ENCODE assay signal across 12 mouse cellular contexts in genomic region chr14:36957719-36958118, GRCm38 (mm10).
"Had no signal": no experiment of that assay in that cellular context is flagged by ENCODE, and none has a peak within 500 bp of the region (broad histone marks: within the 10 kb centered on the region; RNA-seq: fewer than 3 reads in every experiment).

No protein-coding gene starts in this region.

- H3K4me1 ChIP-seq: limb, embryonic 10.5 days had no signal

- DNase-seq: lung, adult 2 months; lung, postnatal 14 days; lung, postnatal 4 days; midbrain, embryonic 14.5 days; thymus, postnatal 25 days had no signal

- H3K27me3 ChIP-seq: limb, embryonic 13.5 days had no signal

- H3K9me3 ChIP-seq: limb, embryonic 10.5 days; limb, embryonic 13.5 days had no signal

- H3K4me3 ChIP-seq: layer of hippocampus, adult 2 months; limb, embryonic 10.5 days; limb, embryonic 13.5 days had no signal

- H3K36me3 ChIP-seq: limb, embryonic 10.5 days; limb, embryonic 13.5 days had no signal

- H3K9ac ChIP-seq: limb, embryonic 13.5 days; liver, embryonic 14.5 days had no signal

- H3K27ac ChIP-seq: kidney, postnatal 0 days; layer of hippocampus, adult 2 months; limb, embryonic 10.5 days; limb, embryonic 13.5 days; liver, embryonic 14.5 days; stomach, postnatal 0 days had no signal

- H3K4me2 ChIP-seq: limb, embryonic 13.5 days; midbrain, embryonic 11.5 days had no signal
